Mouse (Mus musculus): Measurements from ENCODE around the gene Tspan9.

The Tspan9 gene

DNA sequence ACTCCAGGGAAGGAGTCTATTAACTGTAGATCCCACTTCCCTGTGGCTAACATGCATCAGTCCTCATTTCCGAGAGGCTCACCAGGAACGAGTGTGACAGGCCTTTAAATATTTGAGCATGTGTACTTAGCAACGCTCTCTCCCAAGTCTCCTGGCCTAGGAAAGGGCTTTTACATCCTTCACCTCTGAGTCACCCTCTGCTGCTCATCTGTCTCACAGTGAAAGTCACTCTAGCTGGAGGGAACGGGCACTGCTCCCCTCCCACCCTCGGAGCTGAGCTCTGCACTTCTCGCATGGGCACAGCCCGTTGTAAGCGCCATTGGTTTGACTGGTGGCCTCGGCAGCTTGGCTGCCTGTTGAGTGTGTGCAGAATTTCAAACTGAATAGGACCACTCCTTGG lies 169.4 kb downstream of the Tspan9 start:
- DNase-seq = no peak

DNA sequence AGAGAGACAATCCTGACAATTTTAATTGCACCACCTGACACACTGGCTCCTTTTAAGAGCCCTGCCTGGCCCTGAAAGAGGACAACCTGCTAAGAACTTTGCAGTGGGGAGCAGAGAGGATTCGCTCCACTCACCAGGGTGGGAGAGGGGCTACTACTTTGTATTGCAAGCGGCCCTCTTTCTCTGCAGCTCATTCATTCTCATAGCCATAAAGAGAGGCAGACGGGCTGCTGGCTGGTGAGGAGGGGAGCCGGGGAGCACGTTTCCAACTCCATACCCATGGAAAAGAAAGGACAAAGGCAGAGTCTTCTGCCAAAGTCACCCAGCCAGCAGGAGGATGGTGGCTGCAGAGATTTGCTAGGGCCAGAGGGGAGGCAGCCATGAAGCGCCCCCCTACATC lies 169.8 kb downstream of the Tspan9 start:
- no peak for DNase-seq

DNA sequence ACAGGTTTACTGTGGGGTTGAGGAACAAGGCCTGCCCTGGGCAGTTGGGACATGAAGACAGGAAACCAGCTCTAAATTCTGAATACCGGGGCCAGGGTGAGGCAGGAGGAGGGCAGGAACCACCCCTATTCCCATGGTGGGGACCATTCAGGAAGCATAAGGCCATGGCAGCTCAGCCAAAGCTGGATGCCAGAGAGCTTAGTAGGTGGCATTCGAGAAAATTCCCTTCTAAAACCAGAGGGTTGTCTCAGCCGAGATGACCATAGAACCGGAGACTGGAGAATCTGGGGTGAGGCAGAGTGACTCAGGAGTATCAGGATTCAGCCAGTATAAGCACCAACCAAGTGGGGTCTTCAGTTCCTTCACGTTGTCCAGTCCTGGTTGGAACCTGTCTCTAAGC lies 171.5 kb downstream of the Tspan9 start:
- DNase-seq = no peak

DNA sequence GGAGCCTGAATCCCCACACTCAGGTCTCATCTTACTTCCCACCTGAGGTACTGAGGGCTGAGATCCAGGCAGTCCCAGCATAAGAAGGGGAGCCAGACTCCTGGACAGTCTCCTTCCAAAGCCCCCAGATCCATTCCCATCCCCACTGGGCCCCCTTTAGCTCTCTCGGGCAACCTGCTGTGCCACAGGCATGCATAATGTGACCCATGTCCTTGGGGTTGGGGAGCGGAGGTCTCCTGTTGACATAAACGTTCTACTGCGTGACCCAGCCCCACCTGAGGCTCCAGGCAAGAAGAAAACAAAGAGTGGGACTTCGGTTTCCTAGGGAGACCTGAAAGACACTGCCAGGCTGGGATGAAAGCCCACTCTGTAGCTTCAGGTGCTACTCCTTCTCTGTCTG lies 172.5 kb downstream of the Tspan9 start:
- no peak for DNase-seq

DNA sequence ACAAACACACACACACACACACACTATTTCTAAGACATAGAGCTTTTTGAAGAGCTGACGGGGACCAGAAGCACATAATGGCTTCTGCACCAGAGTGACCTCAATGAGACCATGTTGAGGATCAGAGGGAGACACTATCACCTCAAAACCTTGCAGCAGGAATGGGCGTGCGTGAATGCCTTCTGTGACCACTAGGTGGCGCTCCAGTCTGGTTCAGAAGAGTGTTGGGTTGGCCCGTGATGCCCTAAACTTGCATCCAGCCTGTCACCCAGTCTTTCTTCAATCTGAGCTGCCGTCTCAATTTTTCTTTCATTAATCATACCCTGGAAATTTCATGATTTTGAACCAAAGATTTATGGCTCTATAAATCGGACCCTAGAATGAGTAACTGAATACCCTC lies 173.3 kb downstream of the Tspan9 start:
- peak; percentile 94 for DNase-seq

DNA sequence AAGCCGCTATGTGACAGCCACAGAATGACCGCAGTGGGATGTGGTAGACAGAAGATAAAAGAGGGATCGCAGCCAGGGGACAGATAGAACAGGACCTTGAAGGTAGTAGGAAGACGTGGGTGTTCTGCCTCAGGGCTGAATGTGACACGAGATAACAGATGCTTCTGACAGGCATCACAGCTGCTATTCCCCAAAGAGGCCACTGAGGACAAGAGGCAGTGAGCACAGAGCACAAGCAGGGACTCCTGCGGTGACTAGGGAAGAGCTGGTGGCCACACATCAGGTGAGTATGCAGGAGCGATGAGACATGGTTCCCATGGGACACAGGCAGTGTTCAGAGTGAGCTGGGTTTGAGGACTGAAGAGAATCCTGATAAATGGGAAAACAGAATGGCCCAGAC lies 173.7 kb downstream of the Tspan9 start:
- DNase-seq = no peak

DNA sequence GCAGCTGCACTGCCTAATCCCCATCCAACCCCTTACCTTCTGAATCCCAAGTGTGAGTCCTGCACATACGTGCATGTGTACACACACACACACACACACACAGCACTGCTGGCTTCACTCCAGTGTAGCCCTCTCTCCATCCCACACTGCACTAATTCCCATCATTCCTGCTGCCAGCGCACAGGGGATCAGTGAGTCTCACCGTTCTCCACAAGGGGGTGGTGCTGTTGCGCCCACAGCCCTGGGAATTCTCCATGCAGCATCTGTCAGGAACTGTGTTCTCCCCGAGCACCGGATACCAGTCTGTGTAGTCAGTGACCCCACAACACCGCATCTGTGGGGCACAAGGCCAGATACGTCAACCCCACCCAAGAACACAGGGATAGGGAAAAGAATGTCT lies 177.9 kb downstream of the Tspan9 start:
- DNase-seq = no peak

DNA sequence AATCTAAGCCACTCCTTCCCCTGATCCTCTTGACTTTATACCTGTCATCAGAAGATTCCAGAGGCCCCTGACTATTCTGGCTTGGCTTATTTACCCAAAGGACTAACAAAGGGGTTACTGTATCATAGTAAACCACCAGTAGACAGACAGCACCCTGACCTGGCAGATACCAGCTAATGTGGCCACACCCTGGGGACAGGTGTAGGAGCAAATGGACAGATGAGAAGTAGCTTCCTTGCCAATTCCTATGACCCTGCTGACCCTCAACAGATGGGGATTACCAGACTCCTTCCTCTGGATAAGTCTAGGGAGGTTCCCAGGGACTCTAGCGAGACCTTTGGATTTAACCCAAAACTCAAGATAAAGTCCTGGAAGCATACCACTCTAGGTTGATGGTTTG lies 183.2 kb downstream of the Tspan9 start:
- no peak for DNase-seq

DNA sequence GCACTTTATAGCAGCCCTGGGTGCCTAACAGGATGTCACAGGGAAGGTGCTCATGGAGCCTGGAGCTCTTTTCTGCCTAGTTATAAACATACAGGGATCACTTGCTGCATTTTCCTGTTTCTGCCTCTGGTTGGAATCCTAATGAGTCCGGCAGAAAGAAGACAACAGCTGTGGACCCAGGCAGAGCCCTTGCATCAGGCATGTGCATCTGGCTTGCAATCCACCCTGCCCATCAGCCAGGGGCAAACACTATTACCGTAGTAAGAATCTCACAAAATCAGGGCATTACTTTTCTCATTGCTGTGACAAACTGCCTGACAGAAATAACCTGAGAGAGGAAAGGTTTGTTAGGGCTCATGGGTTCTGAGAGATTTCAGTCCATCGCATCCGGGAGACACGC lies 187.2 kb downstream of the Tspan9 start:
- DNase-seq = no peak

DNA sequence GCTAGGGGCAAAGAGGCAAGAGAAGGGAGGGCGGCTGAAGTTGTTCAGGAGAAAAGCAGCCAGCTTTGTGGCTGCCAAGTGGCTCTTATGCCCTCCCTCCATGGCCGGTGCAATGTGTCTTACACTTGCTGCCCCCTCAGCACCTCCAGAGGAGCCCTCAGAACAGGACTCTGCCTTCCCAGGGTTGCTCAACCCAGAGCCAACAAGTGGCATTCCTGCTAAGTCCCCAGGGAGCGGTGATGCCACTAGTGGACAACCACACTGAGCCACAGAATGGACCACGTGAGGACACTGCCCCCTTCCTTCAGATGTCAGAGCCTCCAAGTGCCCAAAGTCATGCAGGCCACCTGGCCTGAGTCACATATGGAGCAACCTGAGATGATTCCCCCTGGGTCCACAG lies 190.3 kb downstream of the Tspan9 start:
- DNase-seq = no peak

DNA sequence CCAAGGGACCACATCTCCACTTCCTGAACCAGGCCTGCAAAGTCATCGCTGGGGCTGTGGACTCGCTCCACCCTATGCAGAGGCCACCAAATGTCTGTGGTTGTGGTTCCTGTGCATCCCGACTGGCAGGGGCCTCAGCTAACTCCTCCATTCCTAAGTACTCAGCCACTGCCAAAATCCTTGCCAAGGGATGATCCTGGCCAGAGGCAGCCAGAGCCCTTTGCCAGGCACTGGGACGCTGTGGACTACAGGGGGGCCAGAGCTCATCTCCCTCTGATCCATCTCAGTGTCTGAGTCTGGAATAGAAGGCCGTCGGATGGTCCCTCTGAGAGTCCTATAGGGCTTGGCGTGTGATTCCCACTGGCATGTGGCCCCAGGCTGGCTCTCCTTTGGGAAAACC lies 193.5 kb downstream of the Tspan9 start:
- DNase-seq = no peak

DNA sequence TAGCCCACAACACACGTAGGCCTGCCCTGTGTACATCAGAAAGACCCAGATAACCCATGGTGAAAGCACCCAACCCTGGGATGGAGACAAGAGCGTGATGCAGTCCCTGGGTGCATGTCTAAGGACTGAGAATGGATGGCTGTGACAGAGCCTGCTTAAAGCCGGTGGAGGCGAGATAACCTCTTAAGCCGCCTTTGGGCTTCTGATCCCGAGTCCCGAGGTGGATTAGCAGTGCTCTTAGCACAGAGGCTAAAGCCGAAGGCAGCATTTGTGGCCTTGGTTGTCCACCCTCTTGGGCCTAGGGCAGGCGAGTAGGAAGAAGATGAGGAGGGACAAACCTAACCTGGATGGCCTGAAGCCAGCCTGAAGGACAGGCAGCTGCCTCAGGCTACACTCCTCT lies 194.7 kb downstream of the Tspan9 start:
- DNase-seq = no peak

DNA sequence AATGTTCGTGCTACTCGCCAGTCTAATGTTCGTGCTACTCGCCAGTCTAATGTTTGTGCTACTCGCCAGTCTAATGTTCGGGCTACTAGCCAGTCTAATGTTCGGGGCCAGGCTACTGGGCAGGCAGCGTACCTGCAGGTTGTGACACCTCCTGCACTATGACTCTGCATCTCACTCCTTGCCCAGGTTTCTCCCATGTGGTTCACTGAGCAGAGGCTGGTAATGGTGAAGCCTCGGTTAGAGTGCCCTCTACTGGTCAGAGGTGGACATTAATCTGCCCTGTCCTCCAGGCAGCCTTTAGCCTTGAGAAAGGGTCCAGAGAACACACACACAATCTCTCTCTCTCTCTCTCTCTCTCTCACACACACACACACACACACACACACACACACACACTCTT lies 197.7 kb downstream of the Tspan9 start:
- peak; percentile 93 for DNase-seq

DNA sequence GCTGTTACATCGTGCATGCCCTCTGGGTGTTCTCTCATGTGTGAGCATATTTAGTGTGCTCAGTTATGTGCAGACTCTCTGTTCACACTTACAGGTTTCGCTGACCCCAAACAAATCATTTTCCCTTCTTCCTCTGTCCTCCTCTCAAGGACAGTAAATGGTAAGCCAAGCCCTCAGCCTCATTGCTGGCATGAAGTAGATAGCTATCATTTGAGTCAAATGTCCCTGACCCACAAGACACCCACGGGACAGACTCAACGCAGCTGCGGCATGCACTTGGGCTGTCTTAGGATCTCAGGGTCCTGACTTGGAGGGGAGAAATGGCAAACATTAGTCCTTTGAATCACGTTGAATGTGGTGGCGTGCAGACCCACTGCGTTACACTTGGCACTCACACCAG lies 201.0 kb downstream of the Tspan9 start:
- DNase-seq = no peak

DNA sequence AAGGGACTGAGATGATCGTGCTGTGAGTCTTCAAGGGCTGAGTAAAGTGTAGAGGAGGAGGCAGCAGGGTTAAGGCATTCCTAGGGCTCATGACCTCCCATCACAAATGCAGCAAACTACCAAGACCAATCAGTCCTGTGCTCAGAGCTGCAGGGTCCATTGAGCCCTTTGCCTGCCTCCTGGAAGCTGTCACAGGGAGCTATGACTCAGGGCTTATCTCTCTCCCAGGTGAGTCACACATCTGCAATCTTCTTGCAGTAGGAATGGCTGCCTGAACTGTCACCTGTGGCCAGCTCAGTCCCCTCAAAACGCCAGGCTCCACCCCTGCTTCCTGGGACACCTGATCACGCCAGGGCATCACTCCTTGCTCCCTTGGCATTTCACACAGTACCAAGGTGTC lies 208.3 kb downstream of the Tspan9 start:
- DNase-seq = no peak

DNA sequence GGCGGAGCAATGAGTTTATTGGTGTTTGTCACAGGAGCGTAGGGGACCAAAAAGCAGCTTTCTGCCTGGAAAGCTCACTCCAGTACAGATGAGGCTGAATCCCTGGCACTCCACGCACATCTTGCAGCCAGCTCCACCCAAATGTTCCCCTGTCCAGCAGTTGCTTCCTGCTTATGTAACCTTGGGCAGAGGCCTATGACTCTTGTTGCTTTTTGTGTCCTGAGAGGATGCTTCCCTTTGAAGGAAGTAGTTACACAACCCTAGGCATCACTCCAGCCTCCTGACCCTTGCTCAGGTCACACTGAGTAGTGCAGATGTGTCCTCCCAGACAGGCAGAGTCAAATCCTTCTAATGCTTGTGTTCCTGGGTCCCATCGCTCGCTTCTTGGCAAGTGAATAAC lies 209.6 kb downstream of the Tspan9 start:
- peak; percentile 96 for DNase-seq

DNA sequence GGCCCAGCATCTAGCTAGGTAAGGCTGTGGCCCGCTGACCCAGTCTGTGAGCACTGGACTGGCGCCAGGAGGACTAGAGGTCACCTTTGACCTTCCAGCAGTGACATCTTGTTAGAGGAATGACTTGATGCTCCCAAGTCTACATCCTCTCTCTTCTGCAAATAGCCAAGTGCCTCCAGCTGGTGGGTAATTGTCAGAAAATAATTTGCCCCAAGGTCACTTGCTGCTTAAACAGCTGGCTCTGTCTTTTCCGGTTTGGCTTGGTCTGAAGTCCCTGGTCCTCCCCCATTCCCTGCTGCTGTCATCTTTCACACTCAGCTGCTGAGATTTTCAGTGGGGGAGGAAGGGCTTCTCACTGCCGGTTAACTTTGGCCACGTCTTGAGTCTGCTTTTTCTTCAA lies 210.7 kb downstream of the Tspan9 start:
- DNase-seq = peak; percentile 94

DNA sequence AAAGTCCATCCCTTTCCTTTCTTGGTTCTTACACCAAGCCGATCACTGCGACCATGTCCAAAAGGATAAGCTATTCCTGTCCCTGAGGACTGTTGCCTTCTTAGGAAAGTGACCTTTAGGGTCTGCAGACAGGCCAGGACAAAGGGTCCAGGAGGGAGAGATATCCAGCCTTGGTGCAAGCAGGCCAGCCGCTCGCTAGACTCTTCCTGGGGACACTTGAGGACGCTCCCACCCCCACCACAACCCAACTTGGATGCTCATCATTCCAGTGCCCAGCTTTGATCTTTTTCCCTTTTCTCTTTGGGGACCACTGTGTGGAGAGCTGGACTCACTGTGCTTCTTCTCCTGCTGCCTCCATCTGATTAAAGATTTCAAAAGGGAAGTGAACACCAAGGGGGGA lies 214.7 kb downstream of the Tspan9 start:
- no peak for DNase-seq

DNA sequence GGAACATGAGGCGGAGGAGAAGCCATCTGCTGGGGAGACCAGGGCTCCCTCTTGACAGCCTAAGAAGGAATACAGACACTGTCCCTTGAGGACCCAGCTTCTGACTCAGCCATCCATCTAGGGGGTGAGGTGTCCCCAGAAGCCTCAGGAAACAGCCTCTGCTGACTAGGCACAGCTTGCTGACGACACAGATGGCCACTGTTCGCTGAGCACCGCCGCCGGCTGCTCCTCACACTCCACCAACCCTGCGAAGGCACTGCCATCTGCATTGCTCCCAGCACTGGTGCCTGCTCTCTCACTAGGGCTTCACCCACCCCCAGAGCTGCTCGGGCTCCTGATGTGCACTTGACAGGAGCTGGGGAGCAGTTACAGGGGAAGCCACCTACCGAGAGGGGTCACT lies 217.5 kb downstream of the Tspan9 start:
- no peak for DNase-seq

DNA sequence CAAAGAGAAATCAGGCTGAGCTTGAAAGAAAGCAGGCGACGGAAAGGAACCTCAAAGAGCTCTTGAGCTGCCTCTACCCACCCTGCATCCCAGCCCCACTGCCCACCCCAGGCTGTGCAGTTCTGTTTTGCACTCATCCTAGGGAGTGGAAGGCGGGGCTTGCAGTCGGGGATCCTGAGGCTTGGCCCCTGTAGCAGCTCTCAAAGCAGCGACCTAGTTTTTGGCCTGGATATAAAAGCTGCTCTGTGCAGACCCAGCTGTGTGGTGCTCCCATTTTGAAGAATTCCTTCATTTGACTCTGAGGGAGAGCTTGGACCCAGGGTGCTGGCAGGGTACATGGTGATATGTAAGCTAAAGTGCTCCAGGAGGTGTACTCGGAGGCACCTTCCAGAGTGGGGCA lies 218.6 kb downstream of the Tspan9 start:
- DNase-seq = no peak

DNA sequence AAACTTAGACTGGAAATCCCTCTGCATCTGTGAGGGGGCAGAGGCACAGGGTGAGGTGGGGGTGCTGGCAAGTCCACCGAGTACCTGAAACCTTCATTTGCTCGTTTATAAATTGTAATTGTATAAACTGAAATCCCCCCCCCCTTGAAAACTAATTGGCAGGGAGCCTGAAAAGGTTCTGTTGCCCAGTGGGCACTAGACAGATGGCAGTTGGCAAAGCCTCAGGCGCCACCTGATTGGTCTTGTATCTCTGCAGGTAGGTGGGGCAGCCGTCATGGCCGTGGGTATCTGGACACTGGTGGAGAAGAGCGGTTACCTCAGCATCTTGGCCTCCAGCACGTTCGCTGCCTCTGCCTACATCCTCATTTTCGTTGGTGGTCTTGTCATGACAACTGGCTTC lies 220.1 kb downstream of the Tspan9 start:
- no peak for DNase-seq

DNA sequence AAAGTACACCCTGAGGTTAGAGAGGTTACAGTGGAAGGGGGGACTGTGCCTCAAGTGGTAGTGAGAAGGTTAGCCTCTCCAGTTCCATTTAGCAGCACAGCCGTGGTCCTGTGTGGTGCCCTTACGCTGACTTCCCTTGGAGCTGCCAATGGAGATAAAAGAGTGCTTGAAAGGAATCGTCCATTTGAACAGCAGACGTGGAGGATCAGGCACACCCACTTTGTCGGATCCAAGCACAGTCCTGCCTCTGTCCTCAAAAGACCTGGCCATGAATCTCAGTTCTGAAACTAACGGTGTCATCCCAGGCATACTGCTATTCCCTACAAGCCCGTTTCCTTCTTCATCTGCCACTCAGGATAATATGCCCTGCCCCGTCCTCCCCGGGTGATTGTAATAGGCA lies 221.4 kb downstream of the Tspan9 start:
- DNase-seq = no peak

DNA sequence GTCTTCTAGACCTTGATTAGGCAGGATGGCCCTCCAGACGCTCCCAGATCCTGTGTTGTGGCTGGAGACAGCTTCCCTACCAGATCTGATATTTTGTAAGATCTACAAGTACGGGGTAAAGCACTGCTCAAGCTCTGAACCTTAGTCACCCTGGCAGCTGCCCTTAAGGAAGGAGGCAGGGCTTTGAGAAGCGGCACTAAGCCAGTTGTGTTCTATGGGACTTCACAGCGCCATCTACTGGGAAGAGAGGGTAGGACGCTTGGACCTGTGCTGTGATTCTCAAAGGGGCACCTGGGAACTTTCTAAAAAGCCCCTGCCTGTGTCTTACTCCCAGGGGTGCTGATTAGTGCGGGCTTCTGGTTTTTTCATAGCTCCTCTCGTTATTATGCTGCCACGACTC lies 222.7 kb downstream of the Tspan9 start:
- DNase-seq = peak; percentile 97

DNA sequence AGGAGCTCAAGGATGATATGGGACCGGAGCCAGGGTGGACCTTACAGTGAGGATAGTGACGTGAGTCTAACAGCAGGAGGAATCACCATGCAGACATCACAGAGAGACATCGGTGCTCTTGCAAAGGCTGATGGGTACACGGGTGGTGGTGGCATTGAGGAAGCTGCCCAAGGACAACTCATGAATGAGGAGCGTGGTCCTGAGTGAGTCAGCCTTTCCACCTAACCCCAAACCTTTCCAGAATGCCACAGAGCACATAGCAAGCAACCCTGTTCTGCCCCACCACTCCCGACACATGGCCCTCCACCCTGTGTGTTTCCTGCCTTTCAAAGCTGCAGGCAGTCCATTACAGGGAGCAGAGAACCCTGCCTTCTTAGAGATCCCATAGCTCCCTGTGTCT lies 223.9 kb downstream of the Tspan9 start:
- DNase-seq = no peak

DNA sequence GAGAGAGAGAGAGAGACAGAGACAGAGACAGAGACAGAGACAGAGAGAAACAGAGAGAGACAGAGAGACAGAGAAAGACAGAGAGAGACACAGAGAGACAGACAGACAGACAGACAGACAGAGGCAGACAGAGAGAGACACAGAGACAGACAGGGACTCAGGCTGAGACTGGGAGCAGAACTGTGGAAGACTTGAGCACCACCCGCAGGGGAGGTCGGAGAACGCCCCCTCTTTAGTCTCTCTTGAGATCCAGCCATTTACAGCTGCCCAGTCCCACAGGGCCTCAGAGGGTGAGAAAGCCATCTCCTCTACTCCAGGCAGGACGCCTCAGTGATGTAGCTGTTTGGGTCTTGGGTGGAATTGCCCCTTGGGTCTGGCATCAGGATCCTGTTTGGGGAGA lies 225.7 kb downstream of the Tspan9 start:
- DNase-seq = no peak

DNA sequence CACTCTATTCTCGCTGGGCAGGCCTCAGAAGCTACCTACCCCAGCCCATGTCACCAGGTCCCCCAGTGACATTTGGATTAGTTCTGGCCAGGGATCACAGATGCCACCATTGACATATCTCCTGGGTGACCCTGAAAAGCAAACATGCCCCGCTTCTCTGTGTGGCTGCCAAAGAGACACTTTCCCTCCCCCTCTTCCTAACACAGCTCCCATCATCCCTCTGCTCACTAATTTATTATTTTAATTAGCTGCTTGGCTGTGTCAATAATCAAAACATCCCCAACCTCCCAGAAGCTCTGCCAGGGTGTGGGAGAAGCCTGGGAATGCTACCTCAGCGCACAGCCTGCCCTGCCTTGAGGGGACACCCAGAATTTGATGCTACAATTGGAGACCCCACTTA lies 226.4 kb downstream of the Tspan9 start:
- no peak for DNase-seq

All from heart, adult 11 months (tissue).